Mouse (Mus musculus) liver, adult 2 months (tissue): ENCODE measurements around the gene Gk5.

ENCODE experiments used
- CTCF ChIP-seq: fragments of 200-500 bp; IDR thresholded peaks from 2 replicates; pipeline ENCODE4 v1.5.1; 2011; ENCODE audit warnings: low read depth, low read length, control low read depth
- POLR2A ChIP-seq: fragments of 200-500 bp; IDR thresholded peaks from 2 replicates; pipeline ENCODE4 v1.6.1; 2011; ENCODE audit warnings: low read length, control low read depth; ENCODE audit not compliant: insufficient read depth; ENCODE audit errors: extremely low read depth

- TF ChIP-seq CTCF, result no peak
- TF ChIP-seq POLR2A, result peak; percentile 31; the same call in 1 of the 2 replicates
These were observed at the start of gene Gk5 for GRCm38 (mm10) chr9:96118861-96119772.
